Mouse (Mus musculus) heart, embryonic 12.5 days (tissue): ENCODE data around the gene Spred3. TPM values are rescaled to one million over a fixed set of nuclear protein-coding genes. Genes with fewer than 3 reads are reported as not detected.
"Not testable (repeated sequence)": the region's sequence is repeated elsewhere in the genome, so short reads cannot be mapped to it uniquely, and the experiment has no call there.

ENCODE experiments used
- ATAC-seq: fragments of 200-750 bp; cut with Nextera tagmentation; 2 replicates; pipeline ENCODE4 v1.8.0; 2017; ENCODE audit warnings: moderate TSS enrichment, moderate library complexity; ENCODE audit not compliant: insufficient number of reproducible peaks, low FRiP score
- H3K27ac ChIP-seq: fragments of 300-500 bp; sonication (generic); 2 replicates; pipeline ENCODE4 v1.5.1; 2016; ENCODE audit warnings: mild to moderate bottlenecking, moderate library complexity; ENCODE audit not compliant: poor library complexity, severe bottlenecking
- H3K27me3 ChIP-seq: fragments of 300-500 bp; sonication (generic); replicated peaks from 2 replicates; pipeline ENCODE4 v1.6.1; 2016; ENCODE audit warnings: mild to moderate bottlenecking, moderate library complexity
- H3K36me3 ChIP-seq: fragments of 300-500 bp; sonication (generic); 2 replicates; pipeline ENCODE4 v1.6.1; 2016; ENCODE audit warnings: mild to moderate bottlenecking, moderate library complexity
- H3K4me1 ChIP-seq: fragments of 300-500 bp; sonication (generic); replicated peaks from 2 replicates; pipeline ENCODE4 v1.6.1; 2016; ENCODE audit warnings: mild to moderate bottlenecking
- H3K4me2 ChIP-seq: fragments of 300-500 bp; sonication (generic); 2 replicates; pipeline ENCODE4 v1.6.1; 2016; ENCODE audit warnings: mild to moderate bottlenecking, moderate library complexity
- H3K4me3 ChIP-seq: fragments of 300-500 bp; sonication (generic); 2 replicates; pipeline ENCODE4 v1.5.1; 2016; ENCODE audit warnings: mild to moderate bottlenecking
- H3K9ac ChIP-seq: fragments of 300-500 bp; sonication (generic); 2 replicates; pipeline ENCODE4 v1.6.1; 2016; ENCODE audit warnings: mild to moderate bottlenecking, moderate library complexity
- H3K9me3 ChIP-seq: fragments of 300-500 bp; sonication (generic); replicated peaks from 2 replicates; pipeline ENCODE4 v1.6.1; 2016; ENCODE audit warnings: mild to moderate bottlenecking, moderate library complexity
- WGBS: fragments of 180-500 bp; shearing (Covaris S2); methylation state at CpG from one replicate; pipeline ENCODE4 v1.1.7; 2016; 5-methylcytosine and 5-hydroxymethylcytosine counted together
- polyA plus RNA-seq: library from polyadenylated mRNA; unstranded; fragments of >200 nt; fragmentation: Nextera tagmentation; extraction: Ambion mirVana; gene quantifications from 2 replicates; pipeline ENCODE4 v1.2.1, GENCODE M21; 2016

Gene Spred3
- polyA plus RNA-seq, 1 experiment from 2014 or later: 2.1 TPM

- not testable (repeated sequence) for H3K9ac ChIP-seq, H3K27ac ChIP-seq
- WGBS: 90% methylated on average over 4 of the region's 4 CpGs
Measured at GRCm38 (mm10) chr7:29181323-29181722, 11.1 kb upstream of the Spred3 start.

GRCm38 (mm10) chr7:29180854-29181236 lies 10.6 kb upstream of the Spred3 start:
- Histone ChIP-seq H3K4me2 (peak overlapping the region; percentile 88), H3K9me3 (no peaks in the 10 kb centered on the region), H3K27me3 (no peaks in the 10 kb centered on the region), H3K36me3 (peaks cover 14% of the 10 kb centered on the region), H3K4me3 (peak overlapping the region; percentile 80), H3K4me1 (peaks cover 18% of the 10 kb centered on the region), H3K9ac (no peak overlapping the region), H3K27ac (no peak overlapping the region)
- WGBS: 38% methylated on average over 5 of the region's 5 CpGs
- peak; percentile 27; the same call in 1 of the 2 replicates for ATAC-seq

More at GRCm38 (mm10) chr7:29181323-29181722, 11.1 kb upstream of the Spred3 start:
- not testable (repeated sequence) for H3K9me3 ChIP-seq, H3K4me2 ChIP-seq, H3K36me3 ChIP-seq, ATAC-seq, H3K27me3 ChIP-seq
- peaks cover 18% of the 10 kb centered on the region for H3K4me1 ChIP-seq
- 0 out of 2 replicates have a peak overlapping the region, but pooled peaks have one; percentile 80 for H3K4me3 ChIP-seq

- Histone ChIP-seq H3K27me3 (no peaks in the 10 kb centered on the region), H3K27ac (peak within 1 kb of the TSS; percentile 15; the same call in 1 of the 2 replicates), H3K4me3 (peak within 1 kb of the TSS; percentile 80), H3K9ac (peak within 1 kb of the TSS; percentile 86), H3K36me3 (peaks cover 20% of the 10 kb centered on the region), H3K4me2 (peak within 1 kb of the TSS; percentile 88), H3K4me1 (peaks cover 18% of the 10 kb centered on the region), H3K9me3 (no peaks in the 10 kb centered on the region)
- peak; percentile 95 for ATAC-seq
- WGBS: under 1% methylated on average over 62 of the region's 62 CpGs
Measured at GRCm38 (mm10) chr7:29180077-29180853, 10.1 kb upstream of the Spred3 start, which contains the start of gene Psmd8. Psmd8 (minus strand) TSS chr7:29180701.

- WGBS: 28% methylated on average over 7 of the region's 7 CpGs
- Histone ChIP-seq H3K27ac (no peak overlapping the region), H3K4me2 (peak overlapping the region; percentile 88), H3K27me3 (peaks cover 7% of the 10 kb centered on the region; the same call in 1 of the 2 replicates), H3K9ac (peak overlapping the region; percentile 86), H3K36me3 (peaks cover 29% of the 10 kb centered on the region), H3K4me1 (peaks cover 18% of the 10 kb centered on the region), H3K4me3 (peak overlapping the region; percentile 80), H3K9me3 (no peaks in the 10 kb centered on the region)
- no peak for ATAC-seq
Measured at GRCm38 (mm10) chr7:29179323-29179722, 9.1 kb upstream of the Spred3 start.

- peaks cover 18% of the 10 kb centered on the region for H3K4me1 ChIP-seq
- ATAC-seq: no peak
- H3K9ac ChIP-seq: no peak overlapping the region
- H3K27me3 ChIP-seq: peaks cover 18% of the 10 kb centered on the region
- H3K36me3 ChIP-seq: peaks cover 42% of the 10 kb centered on the region
- WGBS: 88% methylated on average over 4 of the region's 4 CpGs
- H3K4me3 ChIP-seq: no peak overlapping the region
- no peak overlapping the region for H3K27ac ChIP-seq
- H3K4me2 ChIP-seq: 0 out of 2 replicates have a peak overlapping the region, but pooled peaks have one; percentile 88
- H3K9me3 ChIP-seq: no peaks in the 10 kb centered on the region
Measured at GRCm38 (mm10) chr7:29178106-29178505, 7.9 kb upstream of the Spred3 start.

- H3K4me3 ChIP-seq: 0 out of 2 replicates have a peak overlapping the region, but pooled peaks have one; percentile 67
- H3K4me1 ChIP-seq: peaks cover 38% of the 10 kb centered on the region
- peaks cover 54% of the 10 kb centered on the region for H3K27me3 ChIP-seq
- 0 out of 2 replicates have a peak overlapping the region, but pooled peaks have one; percentile 89 for H3K4me2 ChIP-seq
- H3K36me3 ChIP-seq: peaks cover 42% of the 10 kb centered on the region
- ATAC-seq: no peak
- 30% methylated on average over 32 of the region's 32 CpGs for WGBS
- H3K9ac ChIP-seq: no peak overlapping the region
- H3K27ac ChIP-seq: no peak overlapping the region
- no peaks in the 10 kb centered on the region for H3K9me3 ChIP-seq
Measured at GRCm38 (mm10) chr7:29172390-29173016, 2.3 kb upstream of the Spred3 start.

GRCm38 (mm10) chr7:29171562-29172097 lies 1.4 kb upstream of the Spred3 start:
- H3K4me3 ChIP-seq: peak overlapping the region; percentile 67
- peaks cover 38% of the 10 kb centered on the region for H3K4me1 ChIP-seq
- no peaks in the 10 kb centered on the region for H3K9me3 ChIP-seq
- H3K36me3 ChIP-seq: peaks cover 35% of the 10 kb centered on the region
- WGBS: 6% methylated on average over 33 of the region's 34 CpGs
- no peak overlapping the region for H3K27ac ChIP-seq
- ATAC-seq: no peak
- peak overlapping the region; percentile 89 for H3K4me2 ChIP-seq
- peaks cover 56% of the 10 kb centered on the region for H3K27me3 ChIP-seq
- H3K9ac ChIP-seq: peak overlapping the region; percentile 69

GRCm38 (mm10) chr7:29170755-29171561 lies 747 bp upstream of the Spred3 start:
- peaks cover 38% of the 10 kb centered on the region for H3K4me1 ChIP-seq
- ATAC-seq: no peak

GRCm38 (mm10) chr7:29169231-29170065 lies 763 bp downstream of the Spred3 start:
- Histone ChIP-seq H3K9me3 (no peaks in the 10 kb centered on the region), H3K4me1 (peaks cover 38% of the 10 kb centered on the region), H3K36me3 (peaks cover 14% of the 10 kb centered on the region), H3K27ac (peak overlapping the region; percentile 67; the same call in 1 of the 2 replicates), H3K4me2 (peak overlapping the region; percentile 89), H3K4me3 (peak overlapping the region; percentile 67), H3K27me3 (peaks cover 51% of the 10 kb centered on the region), H3K9ac (peak overlapping the region; percentile 70)
- peak; percentile 82 for ATAC-seq
- WGBS: under 1% methylated on average over 28 of the region's 39 CpGs

More at GRCm38 (mm10) chr7:29170755-29171561, 747 bp upstream of the Spred3 start:
- Histone ChIP-seq H3K27ac (no peak overlapping the region), H3K4me3 (peak overlapping the region; percentile 67), H3K36me3 (peaks cover 29% of the 10 kb centered on the region), H3K4me2 (peak overlapping the region; percentile 89), H3K9me3 (no peaks in the 10 kb centered on the region), H3K27me3 (peaks cover 56% of the 10 kb centered on the region), H3K9ac (peak overlapping the region; percentile 69)
- WGBS: 2% methylated on average over 43 of the region's 43 CpGs

GRCm38 (mm10) chr7:29168791-29169230 lies 1.4 kb downstream of the Spred3 start:
- no peak for ATAC-seq
- peak overlapping the region; percentile 70 for H3K9ac ChIP-seq
- H3K27ac ChIP-seq: no peak overlapping the region
- peaks cover 38% of the 10 kb centered on the region for H3K4me1 ChIP-seq
- WGBS: 1% methylated on average over 14 of the region's 14 CpGs
- peaks cover 45% of the 10 kb centered on the region for H3K27me3 ChIP-seq
- peak overlapping the region; percentile 89 for H3K4me2 ChIP-seq
- H3K36me3 ChIP-seq: peaks cover 7% of the 10 kb centered on the region
- peak overlapping the region; percentile 67 for H3K4me3 ChIP-seq
- H3K9me3 ChIP-seq: no peaks in the 10 kb centered on the region
